Mouse (Mus musculus) urinary bladder, postnatal 36 days (tissue): ENCODE results near the gene Erh.

Experiments used
- DNase-seq, 2 experiments: peaks; one replicate each; pipeline ENCODE4 v3.0.0; 2022; ENCODE audit warnings: low spot score in 2 of 2, mixed read lengths in 1 of 2

Gene Erh

DNA sequence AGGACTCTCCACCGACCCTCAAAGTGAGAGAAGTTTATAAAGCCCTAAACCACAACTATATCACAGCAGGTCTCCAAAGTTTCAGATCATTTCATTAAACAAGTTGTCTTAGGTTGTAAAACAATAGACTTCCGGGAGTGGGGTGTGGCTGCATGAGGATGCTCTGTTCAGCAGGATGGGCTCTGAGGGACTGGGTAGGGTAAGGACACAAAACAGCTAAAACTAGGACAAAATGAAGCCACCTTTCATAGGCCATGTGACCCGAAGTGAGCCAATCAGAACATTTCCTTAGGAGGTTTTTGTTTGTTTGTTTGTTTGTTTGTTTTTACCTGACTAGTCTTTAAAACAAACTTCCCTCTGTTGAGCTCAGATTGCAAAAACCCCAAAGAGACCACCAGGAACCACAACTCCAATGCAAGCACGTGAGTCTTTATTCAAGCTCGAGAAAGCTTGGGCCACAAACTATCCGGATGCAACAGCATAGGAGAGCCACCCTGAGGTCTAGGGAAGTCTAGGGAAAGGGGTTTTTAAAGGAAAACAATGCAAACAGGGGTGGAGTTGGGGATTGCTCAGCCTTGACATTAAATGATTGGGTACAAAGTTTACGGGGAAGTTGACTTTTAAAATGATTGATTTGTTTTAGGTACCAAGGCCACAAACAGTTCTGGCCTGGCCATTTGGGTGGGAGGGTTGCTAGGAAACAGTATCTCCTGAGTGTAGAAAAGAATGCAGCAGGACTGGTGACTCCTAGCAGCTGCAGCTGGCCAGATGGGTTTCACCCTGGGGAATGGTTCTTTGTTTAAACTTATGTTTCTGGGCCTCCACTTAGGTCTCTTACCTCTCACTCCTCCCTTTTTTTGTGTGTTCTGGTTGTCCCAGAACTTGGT, 28.5 kb downstream of the Erh start:
- DNase-seq: no peak

DNA sequence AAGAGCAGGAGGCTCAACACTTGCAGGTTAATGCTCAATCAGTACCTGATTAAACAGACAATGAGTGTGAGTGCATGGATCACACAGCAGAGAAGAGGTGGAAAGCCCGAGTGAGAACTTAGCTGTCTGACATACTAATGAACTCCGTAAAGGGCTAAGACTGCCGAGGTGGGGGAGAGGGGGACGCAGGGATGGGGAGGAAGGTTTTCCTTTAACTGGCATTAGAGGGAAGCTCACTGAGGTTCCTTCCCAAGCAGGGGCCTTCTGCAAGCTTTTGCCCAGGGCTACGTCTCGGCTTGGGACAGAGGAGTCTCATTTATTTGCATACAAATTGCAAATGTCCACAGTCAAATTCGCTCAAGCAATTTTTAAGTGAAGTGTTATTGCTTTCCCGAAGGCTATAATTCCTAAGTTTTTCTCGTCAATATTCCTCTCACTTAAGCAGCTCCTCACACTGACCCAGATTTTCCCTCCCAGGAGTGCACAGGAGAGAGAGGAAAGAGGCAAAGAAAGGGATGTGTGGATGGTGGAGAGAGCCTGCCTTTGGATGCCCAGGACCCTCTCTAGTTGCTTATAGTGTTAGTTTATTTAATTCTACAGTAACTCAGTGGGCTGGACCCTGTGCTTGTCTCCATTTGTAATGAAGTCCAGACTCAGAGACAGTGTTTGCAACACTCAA, 31.9 kb downstream of the Erh start:
- no peak for DNase-seq

DNA sequence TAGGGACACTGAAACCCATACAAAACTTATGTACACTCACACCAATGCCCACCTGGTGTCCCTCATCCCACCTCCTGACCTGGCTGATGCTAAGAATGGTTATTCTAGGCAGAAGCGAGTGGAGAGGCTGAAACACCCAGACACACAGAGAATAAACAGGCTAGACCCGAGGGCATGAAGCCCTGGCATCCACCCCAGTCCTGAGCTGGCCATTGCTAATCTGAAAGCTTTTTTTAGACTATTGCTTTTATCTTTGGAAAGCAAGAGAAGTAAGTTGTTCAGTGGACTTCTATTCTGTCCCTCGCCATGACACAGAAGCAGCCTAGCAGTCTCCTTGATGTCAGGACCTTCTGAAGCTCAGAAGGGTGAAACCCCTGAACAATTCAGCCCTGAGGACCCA, 34.2 kb downstream of the Erh start:
- no peak for DNase-seq

DNA sequence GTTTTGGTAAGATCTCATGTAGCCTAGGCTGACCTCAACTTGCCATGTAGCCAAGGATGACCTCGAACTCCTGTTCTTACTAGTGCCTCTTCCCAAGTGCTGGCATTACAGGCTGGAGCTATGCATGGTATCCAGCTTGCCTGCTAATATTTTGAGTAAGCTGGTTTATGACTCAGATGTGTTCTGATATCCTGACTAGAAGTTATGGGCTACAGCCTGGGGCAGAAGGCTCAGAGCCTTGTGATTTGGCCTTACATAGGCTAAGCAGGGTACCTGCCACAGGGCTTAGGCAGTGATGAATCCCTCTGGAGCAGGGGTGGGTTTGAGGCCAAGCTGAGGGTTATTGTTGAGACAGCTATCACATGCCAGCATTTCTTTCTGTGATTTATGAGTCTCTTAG, 35.6 kb downstream of the Erh start:
- DNase-seq: no peak

DNA sequence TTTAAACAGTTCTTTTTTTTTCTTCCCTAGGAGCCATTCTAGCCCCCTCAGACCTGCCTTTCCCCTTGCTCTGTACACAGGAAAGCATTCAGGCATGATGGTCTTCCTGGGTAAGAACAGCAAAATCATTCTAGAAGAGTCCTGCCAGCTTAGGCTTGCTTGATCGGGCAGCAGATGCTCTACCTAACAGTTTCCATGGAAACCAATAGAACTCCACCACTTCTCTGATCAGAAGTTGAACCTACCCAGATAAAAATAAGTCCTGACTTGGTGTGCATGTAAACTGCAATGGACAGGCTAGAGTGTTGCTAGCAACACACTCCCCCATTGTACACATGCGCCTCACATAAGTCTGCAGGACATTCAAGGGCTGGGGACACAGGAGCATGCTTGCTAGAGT, 39.9 kb downstream of the Erh start:
- DNase-seq: no peak

DNA sequence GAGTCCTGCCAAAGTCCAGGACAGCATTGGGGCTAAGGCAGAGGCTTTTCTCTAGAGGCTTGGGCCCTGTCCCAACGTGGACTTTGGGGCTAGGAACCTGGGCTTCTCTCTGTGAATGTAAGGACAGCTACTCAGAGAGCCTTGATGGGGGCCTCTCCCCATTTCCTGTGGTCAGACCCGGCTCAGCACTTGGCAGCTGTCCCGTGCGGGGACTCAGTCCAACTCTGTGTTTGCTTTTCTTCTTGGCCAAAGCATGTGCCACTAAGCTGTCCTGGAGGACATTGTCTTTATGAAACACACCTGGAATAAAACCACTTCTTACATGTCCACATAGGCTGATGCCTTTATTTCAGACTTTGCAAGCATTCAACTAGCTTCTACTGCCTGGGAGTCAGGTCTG, 40.6 kb downstream of the Erh start:
- peak; percentile 20 to 24 for DNase-seq

DNA sequence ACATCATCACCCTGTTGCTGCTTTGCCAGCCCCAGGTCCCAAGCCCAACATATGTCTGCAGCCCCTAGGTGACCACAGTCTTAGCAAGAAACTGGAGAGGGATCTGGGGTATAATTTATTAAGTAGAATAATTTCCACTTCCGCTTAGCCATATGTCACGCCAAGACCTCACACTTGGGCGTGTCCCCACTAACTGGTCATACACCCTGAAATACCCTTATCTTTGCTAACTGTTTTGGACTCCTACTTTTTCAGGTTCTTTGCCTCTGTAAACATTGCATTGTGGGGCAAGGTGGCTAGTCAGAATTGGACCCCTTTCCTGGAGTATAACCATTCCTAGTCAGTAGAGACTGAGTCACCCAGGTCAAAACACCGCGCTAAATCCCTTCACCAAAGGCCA, 41.7 kb downstream of the Erh start:
- no peak for DNase-seq

DNA sequence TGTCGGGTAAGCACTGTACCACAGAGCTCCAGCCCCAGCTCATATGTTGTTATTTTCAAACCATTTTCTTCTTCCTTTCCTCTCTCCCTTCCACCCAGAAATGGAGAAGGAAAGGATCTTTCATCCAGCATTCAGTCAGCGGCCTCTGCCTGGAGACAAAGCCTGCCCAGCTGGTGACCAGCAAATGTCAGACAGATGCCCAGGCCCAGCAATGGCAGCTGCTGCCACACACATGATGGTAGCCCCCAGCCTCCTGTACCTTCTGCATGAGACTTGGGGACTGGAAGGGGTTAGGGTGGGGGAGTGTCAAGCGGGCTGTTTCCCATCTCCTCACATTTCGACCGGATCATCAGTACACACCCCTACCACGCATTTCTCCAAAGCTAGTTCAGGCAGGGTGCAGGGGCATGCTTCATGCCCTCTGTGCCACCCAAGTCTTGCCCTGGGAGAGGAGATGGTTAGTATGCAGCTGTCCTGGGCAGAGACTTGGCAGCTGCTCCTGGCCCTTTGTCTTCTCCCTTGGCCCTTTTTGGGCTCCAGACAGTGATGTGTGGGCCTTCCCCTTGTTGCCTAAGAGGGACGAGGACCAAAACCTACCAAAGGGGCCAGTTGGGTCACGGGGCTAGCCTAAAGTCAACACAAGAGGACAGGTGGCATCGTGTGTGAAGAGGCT, 42.4 kb downstream of the Erh start:
- no peak for DNase-seq

DNA sequence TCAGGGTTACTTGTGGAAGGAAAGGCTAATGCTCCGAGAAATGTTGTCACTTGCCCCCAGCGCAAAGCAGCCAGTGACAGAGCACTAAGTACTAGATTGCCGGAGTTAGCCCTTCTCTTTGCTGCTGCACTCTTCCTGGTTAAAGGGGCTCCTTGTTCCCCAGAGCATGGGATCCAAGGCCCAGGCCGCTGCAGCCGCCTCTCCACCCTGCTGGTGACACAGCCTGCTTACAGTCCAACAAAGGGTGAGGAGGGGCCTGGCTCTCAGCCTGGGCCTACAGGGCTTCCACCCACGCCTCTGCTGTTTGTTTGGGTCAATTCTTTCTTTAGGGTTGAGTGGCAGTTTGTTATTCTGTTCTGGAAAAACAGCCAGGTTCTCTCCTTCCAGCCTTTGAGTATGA, 45.4 kb downstream of the Erh start:
- peak; percentile 16 to 52 for DNase-seq

DNA sequence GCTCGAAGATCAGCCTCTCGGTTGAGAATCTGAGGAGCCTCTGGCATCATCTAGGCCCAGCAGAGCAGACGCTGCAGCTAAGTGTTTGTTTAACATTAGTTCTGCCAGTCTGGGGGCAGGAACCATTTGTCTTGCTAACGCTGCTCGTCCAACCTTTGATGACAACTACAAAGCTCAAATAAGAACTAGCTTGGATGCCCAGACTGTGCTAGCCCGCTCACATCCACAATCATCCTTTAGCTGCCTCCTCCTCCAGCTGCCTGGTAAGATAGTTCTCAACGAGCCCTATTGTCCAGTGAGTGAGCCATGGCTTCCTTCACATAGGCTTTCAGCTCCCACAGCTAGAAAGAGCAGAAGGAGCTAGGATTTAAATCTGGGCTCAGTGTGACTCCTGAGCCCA, 45.9 kb downstream of the Erh start:
- no peak for DNase-seq

DNA sequence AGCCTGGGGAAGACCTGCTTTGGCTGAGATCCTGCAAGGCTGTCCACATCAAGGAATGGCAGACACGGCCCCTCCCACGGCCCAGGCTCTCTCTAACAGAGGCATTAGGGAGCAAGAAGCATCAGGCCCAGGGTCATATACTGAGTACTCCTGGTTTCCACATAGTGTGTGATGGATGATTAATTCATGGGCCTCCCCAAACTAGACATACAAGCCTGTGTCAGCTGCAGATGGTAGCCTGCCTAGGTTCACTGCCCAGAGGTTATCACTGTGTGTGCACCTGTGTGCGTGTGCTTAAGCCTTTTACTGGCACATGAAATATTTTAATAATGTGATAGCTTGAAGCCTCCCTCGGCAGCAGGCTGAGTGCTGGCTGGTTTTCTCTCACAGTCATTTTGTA, 48.2 kb downstream of the Erh start:
- no peak for DNase-seq

DNA sequence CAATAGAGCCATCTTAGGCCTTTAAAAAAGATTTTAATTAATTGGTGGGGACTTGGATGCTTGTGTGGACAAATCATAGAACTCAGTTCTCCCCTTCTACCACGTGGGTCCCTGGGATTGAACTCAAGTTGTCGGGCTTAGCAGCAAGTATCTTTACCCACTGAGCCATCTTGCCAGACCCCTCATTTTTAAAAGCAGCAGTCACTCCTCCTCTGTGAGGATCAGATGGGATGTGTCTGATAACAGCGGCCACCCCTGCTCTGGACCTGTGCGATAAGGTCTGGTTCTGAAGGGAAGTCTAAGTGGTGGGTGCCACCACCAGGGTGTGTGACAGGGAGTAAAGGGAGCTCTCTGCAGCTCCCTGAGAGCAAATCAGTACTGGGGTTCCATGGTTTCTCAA, 48.6 kb downstream of the Erh start:
- DNase-seq: no peak

DNA sequence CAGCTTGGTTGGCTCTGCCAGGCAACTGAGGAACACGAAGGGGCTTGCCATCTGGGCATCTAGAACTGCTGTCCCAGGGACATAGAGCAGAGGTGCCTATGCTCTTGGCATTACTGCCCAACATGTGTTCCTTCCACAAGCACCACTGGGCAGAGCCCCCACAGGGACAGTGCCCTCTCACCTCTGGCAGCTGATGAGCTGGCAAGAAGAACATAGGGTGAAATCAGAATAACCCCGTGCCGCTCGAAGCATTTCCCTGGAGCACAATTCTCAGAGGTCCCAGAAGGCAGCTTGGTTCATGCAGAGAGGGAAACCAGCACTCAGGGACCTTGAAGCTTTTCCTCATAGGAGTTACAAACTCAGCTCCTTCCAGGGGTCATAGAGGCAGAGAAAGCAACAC, 49.4 kb downstream of the Erh start:
- no peak for DNase-seq

DNA sequence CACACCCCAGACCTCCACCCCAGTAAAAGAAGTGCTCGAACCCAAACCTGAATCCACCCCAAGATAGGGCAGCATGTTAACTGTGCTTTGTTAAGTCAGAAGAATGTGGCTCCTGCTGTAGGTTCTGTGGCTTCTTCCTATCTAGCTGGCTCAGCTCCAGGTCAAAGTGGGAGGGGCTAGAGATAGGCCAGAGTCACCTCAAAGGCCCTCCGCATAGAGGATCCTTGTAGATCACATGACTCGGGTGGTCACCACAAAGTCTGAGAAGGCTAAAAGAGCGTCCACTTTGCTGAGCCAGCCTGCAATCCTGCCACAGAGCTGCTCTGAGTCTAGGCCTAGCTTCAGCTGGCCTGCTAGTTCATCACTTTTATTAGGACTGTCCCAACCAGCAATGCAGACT, 50.0 kb downstream of the Erh start:
- no peak for DNase-seq

DNA sequence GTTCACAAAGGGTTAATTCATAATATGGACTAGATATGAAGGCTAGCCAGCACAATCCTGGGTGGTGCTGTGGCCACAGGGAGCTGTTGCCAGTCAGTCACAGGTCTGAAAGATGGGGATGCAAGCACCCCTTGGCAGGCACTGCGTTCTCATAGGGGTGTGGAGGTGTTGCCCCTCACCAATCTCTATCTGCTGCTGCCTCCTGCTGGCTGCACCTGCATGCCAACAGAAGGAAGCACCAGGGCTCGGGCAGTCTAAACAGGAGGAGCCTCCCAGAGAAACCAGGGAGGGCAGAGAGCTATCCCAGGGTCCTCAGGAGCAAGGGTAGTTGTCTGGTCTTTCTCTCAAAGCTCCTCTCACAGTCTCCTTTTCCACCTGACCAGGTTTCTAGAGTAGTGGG, 59.2 kb downstream of the Erh start:
- DNase-seq: peak; percentile 39 to 50
